Mouse (Mus musculus): Measurements from ENCODE around the gene Palld.

The Palld gene

DNA sequence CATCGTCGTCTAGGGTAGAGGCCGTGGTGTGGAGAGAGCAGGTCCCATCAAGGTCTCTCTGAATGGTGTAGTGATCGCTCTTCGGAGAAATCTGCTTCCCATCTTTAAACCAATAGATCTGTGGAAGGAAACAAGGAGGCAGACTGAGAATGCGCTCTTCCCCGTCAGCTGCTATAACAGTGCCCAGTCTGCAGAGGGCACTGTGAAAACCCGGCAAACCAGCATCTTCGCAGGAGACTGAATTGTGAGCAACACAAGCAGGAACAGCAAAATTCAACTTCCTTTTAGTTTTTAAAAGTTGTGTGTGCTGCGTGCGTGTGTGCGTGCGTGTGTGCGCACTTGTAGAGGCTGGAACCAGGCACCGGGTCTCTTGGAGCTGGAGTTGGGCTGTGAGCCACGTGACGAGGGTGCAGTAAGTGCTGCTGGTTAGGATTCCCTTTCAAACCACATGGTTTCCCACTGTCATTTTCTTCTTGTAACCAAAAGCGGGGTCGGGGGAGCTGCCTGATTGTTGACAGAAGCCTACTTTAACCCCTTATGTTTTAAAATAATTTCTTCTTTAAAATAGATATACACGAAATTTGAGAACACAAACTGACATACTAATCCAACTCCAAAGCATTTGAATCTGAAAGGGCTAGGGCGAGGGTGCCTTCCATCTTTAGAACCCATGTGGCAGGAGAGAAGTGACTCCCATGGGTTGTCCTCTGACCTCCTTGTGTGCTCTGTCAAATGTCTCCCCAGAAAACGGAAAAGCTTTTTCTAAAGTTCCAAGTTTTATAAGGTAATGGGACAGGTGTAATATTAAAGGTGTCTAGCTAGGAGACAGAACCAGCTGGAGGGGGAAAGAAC is 370.3 kb downstream of the Palld start:
- no peak for ATAC-seq (ENCODE audit: insufficient number of reproducible peaks, low FRiP score, low TSS enrichment)

DNA sequence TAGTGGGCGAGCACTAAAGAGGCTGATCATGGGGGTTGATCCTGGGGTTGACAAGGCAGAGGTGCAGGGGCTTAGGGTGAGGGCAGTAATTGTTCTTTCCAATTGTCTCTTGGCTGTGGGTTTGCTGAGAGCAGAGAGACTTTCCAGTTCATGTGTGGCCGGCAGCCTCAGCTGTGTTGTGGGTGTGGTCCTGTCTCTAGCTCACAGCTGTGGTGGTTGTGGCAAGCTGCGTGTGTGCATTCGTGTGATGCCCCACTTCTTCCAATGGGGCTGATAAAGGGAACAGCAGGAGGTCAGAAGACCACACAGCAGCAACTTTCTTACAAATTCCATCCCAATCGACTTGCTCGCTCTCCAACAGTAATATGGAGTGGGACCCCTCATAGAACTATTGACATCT is 373.8 kb downstream of the Palld start:
- ATAC-seq (ENCODE audit: insufficient number of reproducible peaks, low FRiP score, low TSS enrichment) = no peak

DNA sequence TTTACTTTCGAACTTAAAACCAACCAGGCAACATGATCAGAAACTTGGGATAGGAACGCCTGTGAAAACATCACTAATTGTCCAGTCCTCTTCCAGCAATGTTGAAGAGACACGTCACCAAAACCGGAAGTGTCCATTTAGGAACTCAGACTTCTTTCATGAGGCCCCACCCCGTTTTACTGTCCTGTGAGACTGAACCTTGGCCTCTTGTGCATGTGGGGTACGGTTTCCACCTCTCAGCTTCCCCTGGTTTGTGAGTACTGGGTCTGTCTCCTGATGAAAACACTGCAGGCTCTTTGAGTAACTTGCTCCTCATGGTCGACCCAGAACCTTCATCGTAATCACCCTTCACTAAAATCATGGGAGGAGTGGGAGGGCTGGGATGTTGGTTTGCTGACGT is 374.3 kb downstream of the Palld start:
- ATAC-seq (ENCODE audit: insufficient number of reproducible peaks, low FRiP score, low TSS enrichment) = no peak

DNA sequence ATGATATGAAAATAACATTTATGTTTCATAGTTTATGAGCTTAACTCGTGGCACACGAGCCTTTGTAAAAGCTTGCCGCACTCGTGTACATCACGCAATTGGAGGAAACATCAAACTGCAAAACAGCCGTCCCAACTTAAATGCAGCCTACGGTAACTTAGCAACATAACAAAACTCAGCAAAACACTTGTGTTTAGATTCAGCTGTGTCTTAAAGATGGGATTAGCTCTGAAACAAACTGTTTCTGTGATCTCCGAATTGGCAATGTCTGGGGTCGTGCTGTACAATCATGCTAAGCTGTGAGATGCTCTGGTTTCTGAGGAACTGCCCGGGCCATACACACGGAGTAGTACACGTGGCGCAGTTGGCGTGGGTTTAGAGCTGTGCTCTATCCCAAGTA is 375.5 kb downstream of the Palld start:
- ATAC-seq (ENCODE audit: insufficient number of reproducible peaks, low FRiP score, low TSS enrichment) = no peak

DNA sequence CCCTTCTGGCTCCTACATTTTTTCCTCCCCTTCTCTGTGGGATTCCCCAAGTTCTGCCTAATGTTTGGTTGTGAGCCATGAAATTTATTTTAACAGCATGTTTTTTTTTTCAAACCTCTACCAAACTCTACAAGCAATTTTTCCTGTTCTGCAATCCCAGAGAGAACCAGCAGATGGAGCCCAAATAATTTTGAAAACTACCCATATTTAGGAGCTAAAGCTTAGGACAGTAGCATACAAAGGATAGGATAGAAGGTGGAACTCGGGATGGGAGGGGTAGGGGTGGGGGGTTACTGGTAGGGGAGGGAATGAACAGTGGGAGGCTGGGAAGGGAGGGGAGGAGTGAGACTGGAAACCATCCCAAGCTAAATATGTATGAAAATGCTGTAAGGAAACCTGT is 380.4 kb downstream of the Palld start:
- no peak for ATAC-seq (ENCODE audit: insufficient number of reproducible peaks, low FRiP score, low TSS enrichment)

DNA sequence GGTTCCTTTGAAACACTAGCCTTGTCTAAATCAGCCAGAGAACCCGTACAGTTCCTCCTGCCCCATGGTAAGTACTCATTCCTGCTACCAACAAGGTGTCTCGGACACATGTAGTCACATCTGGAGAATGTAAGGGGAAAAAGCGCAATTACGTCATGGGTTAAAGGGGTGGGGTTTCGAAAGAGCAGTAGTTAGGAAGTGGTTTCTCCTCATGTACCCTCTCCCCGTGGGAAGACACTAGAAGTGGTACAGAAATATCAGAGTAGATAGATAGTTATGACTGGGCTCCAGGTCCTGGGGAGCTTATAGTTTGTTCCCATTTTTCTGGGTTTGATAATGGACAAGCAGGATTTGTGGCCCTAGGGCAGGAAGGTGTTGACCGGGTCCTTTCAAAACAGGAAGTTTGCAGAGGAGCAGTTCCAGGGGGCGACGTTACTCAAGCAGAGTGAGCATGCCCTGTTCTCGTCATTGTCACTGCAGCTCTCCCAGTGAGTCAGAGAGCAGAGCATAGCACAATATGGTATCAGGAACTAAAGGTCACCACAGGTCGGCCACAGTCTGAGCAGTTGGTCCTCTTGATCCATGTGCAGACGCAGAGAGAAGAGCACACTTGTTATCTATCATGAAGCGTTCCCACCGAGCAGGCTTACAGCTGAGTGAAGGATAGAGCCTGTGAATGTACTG is 384.8 kb downstream of the Palld start:
- ATAC-seq (ENCODE audit: insufficient number of reproducible peaks, low FRiP score, low TSS enrichment) = no peak

DNA sequence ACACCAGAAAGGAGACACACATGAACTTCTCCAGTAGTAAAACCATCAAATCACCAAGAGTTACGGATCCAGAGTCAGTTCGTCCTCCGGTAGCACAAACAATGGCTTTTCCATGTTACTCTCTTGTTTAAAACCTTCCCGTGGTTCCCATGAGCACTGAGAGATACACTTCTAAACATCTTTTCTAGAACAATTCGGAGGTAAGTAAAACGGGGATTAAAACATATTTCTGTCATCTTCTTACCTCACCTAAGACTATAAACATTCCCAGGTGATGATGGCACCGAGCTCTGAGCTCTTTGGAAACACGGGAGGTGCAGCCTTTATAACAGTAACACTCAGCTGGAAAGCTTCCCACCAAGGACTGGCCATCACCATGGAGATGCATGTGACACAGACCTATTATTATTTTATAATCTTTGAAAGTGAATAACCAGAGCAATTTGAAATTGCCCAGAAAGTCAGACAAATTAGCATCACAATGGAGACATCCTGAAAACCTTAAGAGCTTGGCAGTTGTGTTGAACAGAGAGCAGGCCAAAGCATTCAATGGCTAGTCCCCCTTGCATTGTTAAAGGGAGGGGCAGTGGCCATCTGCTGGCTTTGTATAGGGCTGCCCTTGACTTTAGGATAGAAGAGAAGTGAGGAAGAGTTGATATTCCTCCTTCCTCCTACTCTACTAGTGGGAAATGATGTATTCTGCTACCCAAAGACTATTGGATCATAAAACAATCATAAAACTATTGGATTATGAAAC is 385.6 kb downstream of the Palld start:
- no peak for ATAC-seq (ENCODE audit: insufficient number of reproducible peaks, low FRiP score, low TSS enrichment)

DNA sequence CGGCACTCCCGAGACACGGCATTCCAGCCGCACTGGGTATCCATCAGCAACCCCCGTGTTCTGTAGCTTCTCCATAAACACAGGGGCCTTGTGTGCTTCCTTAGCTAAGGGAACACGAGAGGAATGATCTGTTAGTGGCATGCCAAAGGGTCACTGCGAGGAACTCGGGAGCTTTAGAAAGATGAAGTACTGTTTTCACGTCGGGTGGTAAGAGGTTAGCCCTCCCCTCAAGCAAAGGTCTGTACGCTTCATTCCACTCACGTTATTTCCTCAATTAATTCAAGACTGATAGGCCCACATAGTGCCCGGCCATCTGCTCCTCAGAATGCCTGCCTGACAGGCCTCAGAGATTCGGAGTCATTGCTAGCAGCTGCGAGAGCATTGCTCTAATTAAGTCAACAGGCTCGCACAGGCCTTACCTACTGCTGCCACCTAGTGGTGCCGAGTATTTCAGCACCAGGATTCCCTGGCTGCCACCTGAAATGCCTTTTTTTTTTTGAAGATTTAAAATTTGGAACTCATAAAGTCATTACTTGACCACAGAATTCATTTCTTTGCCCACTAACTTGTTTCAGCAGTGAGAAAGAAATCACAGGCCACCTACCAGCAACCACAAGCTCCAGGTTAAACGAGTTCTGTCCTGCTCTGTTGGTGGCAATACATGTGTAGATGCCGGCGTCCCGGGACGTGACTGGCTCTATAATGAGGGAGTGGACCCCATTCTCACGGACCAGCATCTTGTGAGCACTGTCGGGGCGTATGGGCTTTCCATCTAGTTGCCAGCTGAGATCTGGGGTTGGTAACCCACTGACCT is 386.4 kb downstream of the Palld start:
- peak; percentile 90 for ATAC-seq (ENCODE audit: insufficient number of reproducible peaks, low FRiP score, low TSS enrichment)

DNA sequence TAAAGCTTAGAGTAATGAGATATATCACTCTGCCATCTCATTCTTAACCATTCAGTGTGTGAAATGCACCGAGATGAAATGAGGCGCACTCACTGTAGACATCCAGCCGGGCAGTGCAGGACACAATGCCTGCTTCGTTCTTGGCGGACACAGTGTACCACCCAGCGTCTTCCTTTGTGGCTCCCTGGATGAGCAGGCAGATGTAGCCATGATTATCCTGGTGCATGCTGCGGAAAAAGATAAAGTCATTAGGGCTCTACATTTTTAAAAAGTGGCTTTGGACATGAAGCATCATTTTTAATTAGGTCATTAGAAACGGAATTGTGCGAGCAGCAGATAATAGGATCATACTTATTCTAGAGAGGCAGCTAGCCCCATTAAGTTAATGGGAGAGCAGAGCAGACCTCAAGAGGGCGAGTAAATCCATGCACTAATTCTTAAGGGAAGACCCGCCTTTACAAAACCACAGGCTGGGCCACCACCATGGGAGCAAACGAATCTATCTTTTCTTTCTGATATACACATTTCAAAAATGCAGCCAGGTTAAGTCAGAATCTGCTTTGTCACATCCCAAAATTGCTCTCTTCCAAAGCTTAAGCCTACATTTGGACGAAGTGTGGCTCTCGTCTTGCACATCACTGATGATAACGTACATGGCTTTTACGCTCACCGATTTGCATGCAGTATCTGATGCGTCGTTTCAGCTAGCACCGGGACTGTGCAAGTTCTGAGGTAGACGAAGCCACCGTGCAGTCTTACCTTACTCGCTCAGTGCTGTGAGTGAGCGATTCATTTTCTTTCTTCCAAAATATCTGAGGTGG is 387.2 kb downstream of the Palld start:
- ATAC-seq (ENCODE audit: insufficient number of reproducible peaks, low FRiP score, low TSS enrichment) = no peak

DNA sequence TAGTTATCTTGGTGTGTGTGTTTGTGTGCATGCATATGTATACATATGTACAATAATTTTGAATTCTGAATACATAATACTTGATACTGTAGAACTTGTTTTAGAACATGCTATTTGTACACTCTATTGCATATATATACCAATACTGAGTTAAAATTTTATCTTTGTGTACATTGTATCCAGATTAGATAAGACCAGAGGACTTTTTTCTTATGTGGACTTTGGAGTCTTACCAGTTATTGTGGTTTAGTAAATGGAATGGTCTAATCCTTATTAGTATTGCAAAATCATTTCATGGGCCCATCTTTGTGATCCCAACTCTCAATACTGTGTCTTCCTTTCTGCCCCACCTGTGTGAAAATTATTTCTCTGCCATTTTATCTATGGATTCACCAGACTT is 400.2 kb downstream of the Palld start:
- no peak for ATAC-seq (ENCODE audit: insufficient number of reproducible peaks, low FRiP score, low TSS enrichment)

DNA sequence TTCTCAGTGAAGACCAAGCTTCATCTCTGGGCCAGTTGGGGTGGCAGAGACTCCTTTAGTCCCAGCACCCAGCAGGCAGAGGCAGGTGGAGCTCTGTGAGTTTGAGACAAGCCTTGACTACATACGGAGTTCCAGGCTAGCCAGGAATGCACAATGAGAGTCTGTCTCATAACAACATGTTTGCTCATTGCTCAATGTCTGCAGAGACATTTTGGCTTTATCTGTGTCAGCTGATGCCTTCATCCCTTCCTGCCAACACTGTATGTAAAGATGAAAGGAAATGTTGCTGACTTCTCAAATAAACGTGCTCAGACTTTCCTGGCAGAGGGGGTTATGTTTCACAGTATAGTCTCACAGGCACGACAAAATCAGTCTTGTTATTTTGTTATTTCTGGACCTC is 401.6 kb downstream of the Palld start:
- ATAC-seq (ENCODE audit: insufficient number of reproducible peaks, low FRiP score, low TSS enrichment) = no peak

DNA sequence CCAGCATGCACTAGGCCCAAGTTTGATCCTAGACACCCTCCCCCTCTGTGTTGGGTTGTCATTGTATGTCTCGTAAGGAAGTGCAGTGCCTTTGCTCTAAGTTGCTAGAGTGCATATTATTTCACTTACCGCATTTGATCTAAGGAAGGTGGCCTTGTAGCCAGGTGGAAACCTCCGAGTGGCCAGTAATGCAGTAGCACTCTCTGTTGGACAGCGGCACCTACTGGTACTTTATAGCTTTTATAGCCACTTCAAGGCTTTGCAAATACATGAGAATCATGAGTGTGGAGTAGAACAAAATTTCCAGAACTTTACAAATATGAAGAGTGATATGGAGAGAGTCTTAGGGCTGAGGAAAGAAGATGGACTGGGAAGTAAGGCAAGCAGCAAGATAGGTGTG is 403.5 kb downstream of the Palld start:
- ATAC-seq (ENCODE audit: insufficient number of reproducible peaks, low FRiP score, low TSS enrichment) = no peak

DNA sequence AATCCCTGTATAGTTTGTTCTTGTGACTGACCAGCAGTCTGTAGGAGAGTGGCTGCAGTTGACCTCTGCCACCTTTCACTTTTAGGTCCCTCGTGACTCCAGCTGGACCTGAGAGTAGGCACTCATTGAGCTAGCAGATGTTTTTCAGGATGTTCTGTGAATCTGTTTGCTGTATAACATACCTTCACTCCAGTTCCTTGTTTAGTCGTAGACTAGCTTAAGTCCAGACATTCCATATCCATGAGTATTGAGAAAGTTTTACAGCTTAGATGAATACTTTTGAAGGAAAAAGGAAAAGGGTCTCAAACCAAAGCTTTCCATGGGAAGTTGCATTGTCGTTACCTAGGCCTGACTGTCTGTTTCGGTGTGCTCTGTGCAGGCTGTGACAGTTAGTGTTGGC is 405.4 kb downstream of the Palld start:
- no peak for ATAC-seq (ENCODE audit: insufficient number of reproducible peaks, low FRiP score, low TSS enrichment)

DNA sequence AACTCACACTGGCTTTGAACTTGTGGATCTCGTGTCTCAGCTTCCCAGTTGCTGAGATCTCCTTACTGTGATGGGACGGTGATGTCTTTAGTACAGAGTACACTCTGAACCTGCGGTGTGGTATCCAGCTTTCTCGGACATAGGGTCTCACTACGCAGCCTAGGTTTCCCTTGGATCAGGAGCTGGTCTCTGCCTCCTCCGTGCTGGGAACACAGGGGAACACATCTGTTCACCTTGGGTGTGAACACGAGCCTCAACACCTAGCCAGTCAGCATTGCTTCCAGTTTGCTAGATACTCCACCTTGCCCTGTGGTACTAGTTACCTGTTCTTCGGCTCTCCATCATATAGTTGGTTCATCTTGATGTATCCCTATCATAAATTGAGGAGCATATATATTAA is 413.9 kb downstream of the Palld start:
- no peak for ATAC-seq (ENCODE audit: insufficient number of reproducible peaks, low FRiP score, low TSS enrichment)

DNA sequence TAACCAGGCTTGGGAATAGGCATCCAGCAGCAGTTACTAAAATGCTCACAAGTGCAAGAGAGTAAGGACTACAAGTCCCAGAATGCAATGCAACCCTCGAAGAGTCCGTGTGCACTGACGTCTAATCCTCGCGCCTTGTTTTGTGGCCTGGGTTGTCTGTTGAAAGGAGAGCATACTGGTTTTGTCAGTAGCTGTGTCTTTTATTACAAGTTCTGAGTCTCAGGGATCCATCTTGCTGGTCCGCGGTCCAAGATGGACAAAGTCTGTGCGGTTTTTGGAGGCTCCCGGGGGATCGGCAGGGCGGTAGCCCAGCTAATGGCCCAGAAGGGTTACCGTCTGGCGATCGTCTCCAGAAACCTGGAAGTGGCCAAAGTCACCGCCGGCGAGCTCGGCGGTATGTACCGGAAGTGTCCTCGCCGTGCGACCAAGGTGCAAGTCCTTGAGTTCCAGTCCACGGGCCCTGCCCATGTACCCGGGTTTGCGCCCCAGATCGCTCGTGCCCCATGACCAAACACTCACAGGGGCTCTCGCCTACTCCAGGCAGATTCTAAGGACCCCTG is 414.8 kb downstream of the Palld start, which contains the start of gene Cbr4:
Gene Cbr4, plus strand, starts transcription at position 138 of the 560 bp plus-strand sequence.
- peak; percentile 95 for ATAC-seq (ENCODE audit: insufficient number of reproducible peaks, low FRiP score, low TSS enrichment)

DNA sequence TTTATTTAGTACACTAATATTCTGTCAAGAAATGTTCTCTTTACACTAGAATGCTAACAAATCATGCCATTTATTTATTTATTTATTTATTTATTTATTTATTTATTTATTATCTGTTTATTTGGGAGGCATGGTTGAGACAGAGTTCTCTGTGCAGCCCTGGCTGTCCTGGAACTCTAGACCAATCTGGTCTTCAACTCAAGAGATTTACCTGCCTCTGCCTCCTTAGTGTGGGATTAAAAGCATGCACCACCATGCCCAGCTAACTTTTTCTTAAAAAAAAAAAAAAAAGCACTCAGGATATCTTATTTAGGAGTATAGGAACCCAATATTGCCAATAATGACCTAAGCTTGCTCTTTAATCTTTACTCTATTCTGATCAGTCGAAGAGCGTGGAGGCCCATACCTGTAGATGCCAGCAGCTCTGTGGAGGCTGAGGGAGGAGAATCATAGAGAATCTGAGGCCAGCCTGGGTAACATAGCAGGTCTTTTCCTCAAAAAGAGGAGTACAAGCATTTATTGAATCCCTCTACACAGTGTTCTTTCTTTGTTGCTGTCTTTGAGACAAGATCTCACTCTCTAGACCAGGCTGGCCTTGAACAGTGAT is 415.5 kb downstream of the Palld start:
- no peak; the same call in 1 of the 2 replicates for ATAC-seq (ENCODE audit: insufficient number of reproducible peaks, low FRiP score, low TSS enrichment)

DNA sequence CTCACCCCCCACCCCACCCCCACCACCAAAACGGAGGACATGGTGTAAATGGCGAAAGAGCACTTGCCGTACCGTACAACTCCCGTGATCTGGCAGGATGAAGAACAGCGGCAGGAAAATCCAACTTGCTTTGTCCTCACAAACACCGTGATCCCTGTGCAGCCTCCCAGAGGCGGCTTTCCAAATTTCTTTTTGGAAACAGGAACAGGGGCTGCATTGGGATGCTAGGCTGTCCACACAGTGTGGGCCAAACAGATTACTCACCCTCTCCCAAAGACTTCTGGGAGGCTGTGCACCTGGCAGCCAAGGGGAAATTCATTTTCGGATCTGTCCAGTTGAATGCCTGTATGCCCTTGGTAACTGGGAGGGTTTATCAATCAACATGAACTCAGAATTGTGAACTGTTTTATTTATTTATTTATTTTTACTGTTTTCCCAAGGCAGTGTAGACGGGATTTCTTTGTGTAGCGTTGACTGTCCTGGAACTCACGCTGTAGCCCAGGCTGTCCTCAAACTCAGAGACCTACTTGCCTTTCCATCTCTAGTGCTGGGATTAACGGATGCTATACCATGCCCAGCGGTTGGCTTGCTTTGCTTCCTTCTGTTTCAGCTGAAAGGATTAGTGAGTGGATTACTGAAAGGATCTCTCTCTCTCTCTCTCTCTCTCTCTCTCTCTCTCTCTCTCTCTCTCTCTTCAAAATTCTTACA is 422.1 kb downstream of the Palld start:
- ATAC-seq (ENCODE audit: insufficient number of reproducible peaks, low FRiP score, low TSS enrichment) = no peak

All from cerebellum, adult (tissue).